10 mouse cellular contexts compared by ENCODE assay signal in genomic region chr14:13453461-13454204, GRCm38 (mm10).
DNase-seq lines count a peak whose midpoint lies in the region; ATAC-seq and TF ChIP-seq lines count a peak whose summit lies in the region.
"Had no signal": no experiment of that assay in that cellular context is flagged by ENCODE, and none has a peak within 500 bp of the region (broad histone marks: within the 10 kb centered on the region; RNA-seq: fewer than 3 reads in every experiment).

No protein-coding gene starts in this region.

- H3K27me3 ChIP-seq in forebrain, embryonic 12.5 days = no peaks in the 10 kb centered on the region
- no peaks in the 10 kb centered on the region for H3K27me3 ChIP-seq in forebrain, embryonic 11.5 days (ENCODE audit: control insufficient read depth, insufficient read depth, low read length)
- H3K27me3 ChIP-seq in hindbrain, embryonic 13.5 days = no peaks in the 10 kb centered on the region
- no peaks in the 10 kb centered on the region for H3K27me3 ChIP-seq in neural tube, embryonic 12.5 days (replicated peaks)

- no peak for TF ChIP-seq CTCF in brain, embryonic 14.5 days (IDR thresholded peaks at IDR 0.05; ENCODE audit: borderline replicate concordance, extremely low read depth, insufficient read depth, insufficient read length)

- no peaks in the 10 kb centered on the region for H3K36me3 ChIP-seq in forebrain, embryonic 12.5 days (replicated peaks)
- no peaks in the 10 kb centered on the region for H3K36me3 ChIP-seq in forebrain, embryonic 11.5 days (ENCODE audit: control insufficient read depth, insufficient read depth, low read length)
- no peaks in the 10 kb centered on the region for H3K36me3 ChIP-seq in hindbrain, embryonic 13.5 days
- no peaks in the 10 kb centered on the region for H3K36me3 ChIP-seq in neural tube, embryonic 12.5 days

- no peak overlapping the region for H3K4me3 ChIP-seq in forebrain, embryonic 12.5 days (replicated peaks)
- no peak overlapping the region for H3K4me3 ChIP-seq in forebrain, embryonic 11.5 days (ENCODE audit: low read depth, low read length)
- peak overlapping the region; percentile 21 for H3K4me3 ChIP-seq in hindbrain, embryonic 13.5 days
- no peak overlapping the region for H3K4me3 ChIP-seq in neural tube, embryonic 12.5 days

- ATAC-seq in forebrain, embryonic 12.5 days (ENCODE audit: low FRiP score) = peak; percentile 55
- ATAC-seq in forebrain, embryonic 11.5 days (replicated peaks; ENCODE audit: low FRiP score) = no peak
- ATAC-seq in hindbrain, embryonic 13.5 days (ENCODE audit: low FRiP score) = peak; percentile 82
- ATAC-seq in neural tube, embryonic 12.5 days (ENCODE audit: low FRiP score, low read depth) = peak; percentile 78

- H3K9ac ChIP-seq in forebrain, embryonic 12.5 days = no peak overlapping the region
- no peak overlapping the region for H3K9ac ChIP-seq in forebrain, embryonic 11.5 days (ENCODE audit: low read length)
- H3K9ac ChIP-seq in hindbrain, embryonic 13.5 days = peak overlapping the region; percentile 43; the same call in 1 of the 2 replicates
- H3K9ac ChIP-seq in neural tube, embryonic 12.5 days = no peak overlapping the region

- H3K9me3 ChIP-seq in forebrain, embryonic 12.5 days = no peaks in the 10 kb centered on the region
- H3K9me3 ChIP-seq in forebrain, embryonic 11.5 days (ENCODE audit: control insufficient read depth, low read length) = no peaks in the 10 kb centered on the region
- H3K9me3 ChIP-seq in hindbrain, embryonic 13.5 days = no peaks in the 10 kb centered on the region
- H3K9me3 ChIP-seq in neural tube, embryonic 12.5 days = no peaks in the 10 kb centered on the region

- no peak overlapping the region for H3K4me2 ChIP-seq in forebrain, embryonic 12.5 days
- H3K4me2 ChIP-seq in forebrain, embryonic 11.5 days (ENCODE audit: low read depth, low read length, severe bottlenecking) = no peak overlapping the region
- H3K4me2 ChIP-seq in hindbrain, embryonic 13.5 days = peak overlapping the region; percentile 28
- H3K4me2 ChIP-seq in neural tube, embryonic 12.5 days (replicated peaks) = no peak overlapping the region

- no peak for DNase-seq in forebrain, embryonic 11.5 days (ENCODE audit: low spot score)
- peak; percentile 67 for DNase-seq in brain, embryonic 14.5 days (ENCODE audit: low read depth)
- no peak for DNase-seq in cerebellum, adult 8-10 months
- no peak for DNase-seq in layer of hippocampus, adult 9-10 months (ENCODE audit: low spot score)
- DNase-seq in testis, postnatal 14 days (ENCODE audit: low spot score) = no peak
- DNase-seq: B cell, adult 2 months; lung, postnatal 10 days had no signal

- 58% methylated on average over 3 of the region's 3 CpGs for WGBS in forebrain, embryonic 12.5 days
- WGBS in forebrain, embryonic 11.5 days = 52% methylated on average over 3 of the region's 3 CpGs
- WGBS in hindbrain, embryonic 13.5 days = 26% methylated on average over 3 of the region's 3 CpGs
- WGBS in neural tube, embryonic 12.5 days = 48% methylated on average over 3 of the region's 3 CpGs

- TF ChIP-seq POLR2A in brain, embryonic 14.5 days (IDR thresholded peaks at IDR 0.05; ENCODE audit: borderline replicate concordance, extremely low read depth, insufficient read depth, insufficient read length, poor library complexity, severe bottlenecking) = no peak

- peaks cover 12% of the 10 kb centered on the region for H3K4me1 ChIP-seq in forebrain, embryonic 12.5 days
- H3K4me1 ChIP-seq in forebrain, embryonic 11.5 days (replicated peaks; ENCODE audit: control insufficient read depth, insufficient read depth, low read length) = no peaks in the 10 kb centered on the region
- peaks cover 21% of the 10 kb centered on the region for H3K4me1 ChIP-seq in hindbrain, embryonic 13.5 days (replicated peaks)
- H3K4me1 ChIP-seq in neural tube, embryonic 12.5 days = no peaks in the 10 kb centered on the region

- H3K27ac ChIP-seq in forebrain, embryonic 12.5 days = peak overlapping the region; percentile 50
- H3K27ac ChIP-seq in forebrain, embryonic 11.5 days (ENCODE audit: low read depth, low read length) = no peak overlapping the region
- peak overlapping the region; percentile 81 for H3K27ac ChIP-seq in hindbrain, embryonic 13.5 days
- peak overlapping the region; percentile 42; the same call in 1 of the 2 replicates for H3K27ac ChIP-seq in neural tube, embryonic 12.5 days
